Mouse (Mus musculus) hindbrain, embryonic 12.5 days (tissue): ENCODE data around the gene Tnfsf14. TPM values are rescaled to one million over a fixed set of nuclear protein-coding genes. Genes with fewer than 3 reads are reported as not detected.
A peak's percentile ranks its signal among the peaks of the same experiment; 100 is the strongest.

Source experiments
- ATAC-seq: fragments of 200-750 bp; cut with Nextera tagmentation; 2 replicates; pipeline ENCODE4 v1.8.0; 2017; ENCODE audit warnings: moderate TSS enrichment; ENCODE audit not compliant: low FRiP score
- H3K27ac ChIP-seq: fragments of 300-500 bp; sonication (generic); 2 replicates; pipeline ENCODE4 v1.5.1; 2016; ENCODE audit warnings: mild to moderate bottlenecking
- H3K27me3 ChIP-seq: fragments of 300-500 bp; sonication (generic); 2 replicates; pipeline ENCODE4 v1.6.1; 2016; ENCODE audit warnings: mild to moderate bottlenecking
- H3K36me3 ChIP-seq: fragments of 300-500 bp; sonication (generic); 2 replicates; pipeline ENCODE4 v1.6.1; 2016; ENCODE audit warnings: mild to moderate bottlenecking
- H3K4me1 ChIP-seq: fragments of 300-500 bp; sonication (generic); 2 replicates; pipeline ENCODE4 v1.6.1; 2016
- H3K4me2 ChIP-seq: fragments of 300-500 bp; sonication (generic); replicated peaks from 2 replicates; pipeline ENCODE4 v1.6.1; 2016; ENCODE audit warnings: mild to moderate bottlenecking
- H3K4me3 ChIP-seq: fragments of 300-500 bp; sonication (generic); 2 replicates; pipeline ENCODE4 v1.5.1; 2016; ENCODE audit warnings: mild to moderate bottlenecking
- H3K9ac ChIP-seq: fragments of 300-500 bp; sonication (generic); 2 replicates; pipeline ENCODE4 v1.6.1; 2016; ENCODE audit warnings: mild to moderate bottlenecking, moderate library complexity
- H3K9me3 ChIP-seq: fragments of 300-500 bp; sonication (generic); replicated peaks from 2 replicates; pipeline ENCODE4 v1.6.1; 2016; ENCODE audit warnings: mild to moderate bottlenecking
- WGBS: fragments of 180-500 bp; shearing (Covaris S2); methylation state at CpG from one replicate; pipeline ENCODE4 v1.1.7; 2016; 5-methylcytosine and 5-hydroxymethylcytosine counted together
- polyA plus RNA-seq: library from polyadenylated mRNA; unstranded; fragments of >200 nt; fragmentation: Nextera tagmentation; extraction: Ambion mirVana; gene quantifications from 2 replicates; pipeline ENCODE4 v1.2.1, GENCODE M21; 2016

Gene Tnfsf14
- polyA plus RNA-seq, 1 experiment from 2014 or later: not detected

- Histone ChIP-seq H3K4me2 (no peak overlapping the region), H3K27ac (no peak overlapping the region), H3K36me3 (no peaks in the 10 kb centered on the region), H3K9me3 (no peaks in the 10 kb centered on the region), H3K4me3 (no peak overlapping the region), H3K27me3 (no peaks in the 10 kb centered on the region), H3K9ac (no peak overlapping the region), H3K4me1 (no peaks in the 10 kb centered on the region)
- WGBS: 83% methylated on average over 8 of the region's 8 CpGs
- no peak for ATAC-seq
Measured at GRCm38 (mm10) chr17:57195326-57196010, 1.5 kb upstream of the Tnfsf14 start.

- no peak overlapping the region for H3K4me3 ChIP-seq
- no peaks in the 10 kb centered on the region for H3K4me1 ChIP-seq
- H3K36me3 ChIP-seq: no peaks in the 10 kb centered on the region
- no peak for ATAC-seq
- no peak overlapping the region for H3K4me2 ChIP-seq
- WGBS: 74% methylated on average over 3 of the region's 3 CpGs
- H3K27me3 ChIP-seq: no peaks in the 10 kb centered on the region
- H3K9ac ChIP-seq: no peak overlapping the region
- no peak overlapping the region for H3K27ac ChIP-seq
- H3K9me3 ChIP-seq: no peaks in the 10 kb centered on the region
Measured at GRCm38 (mm10) chr17:57194771-57195170, 794 bp upstream of the Tnfsf14 start.

DNA sequence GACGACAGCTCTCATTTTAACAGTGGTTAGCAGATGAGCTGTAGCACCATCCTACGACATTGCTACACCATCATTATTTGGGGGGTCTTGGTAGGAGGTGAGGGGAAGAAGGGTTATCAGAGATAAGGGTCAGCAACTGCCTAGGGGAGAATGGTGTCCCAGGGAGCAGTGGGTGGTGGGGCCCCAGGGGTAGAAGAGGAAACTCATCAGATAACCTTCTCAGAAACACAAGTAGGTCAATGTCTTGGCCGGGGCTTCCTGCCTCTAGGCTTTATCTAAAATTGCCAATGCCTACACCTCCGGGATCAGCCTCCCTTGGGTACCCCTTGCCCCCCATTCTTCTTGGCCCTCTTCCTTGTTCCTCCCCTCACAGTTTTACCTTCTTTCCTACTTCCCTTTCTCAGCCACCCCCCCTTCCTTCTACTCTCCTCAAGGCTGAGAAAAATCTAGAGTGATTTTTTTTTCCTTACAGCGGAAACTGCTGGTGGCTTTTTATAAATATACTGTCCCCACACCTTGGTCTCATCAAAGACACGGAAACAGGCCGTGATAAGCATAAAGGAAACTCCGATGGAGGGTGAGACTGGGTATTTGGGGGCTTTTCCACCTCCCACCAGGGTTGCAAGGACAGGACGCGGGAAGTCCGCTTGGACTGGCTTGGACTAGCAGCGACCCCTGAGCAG is 5.3 kb downstream of the Tnfsf14 start:
- Histone ChIP-seq H3K4me2 (no peak overlapping the region), H3K9me3 (no peaks in the 10 kb centered on the region), H3K27me3 (no peaks in the 10 kb centered on the region), H3K4me3 (no peak overlapping the region), H3K36me3 (no peaks in the 10 kb centered on the region), H3K9ac (no peak overlapping the region), H3K4me1 (no peaks in the 10 kb centered on the region), H3K27ac (no peak overlapping the region)
- 86% methylated on average over 12 of the region's 12 CpGs for WGBS
- no peak for ATAC-seq

GRCm38 (mm10) chr17:57185641-57186040 is 8.3 kb downstream of the Tnfsf14 start:
- 80% methylated on average over 2 of the region's 2 CpGs for WGBS

GRCm38 (mm10) chr17:57182871-57183270 is 11.1 kb downstream of the Tnfsf14 start:
- Histone ChIP-seq H3K9me3 (no peaks in the 10 kb centered on the region), H3K4me2 (no peak overlapping the region), H3K9ac (no peak overlapping the region), H3K4me1 (no peaks in the 10 kb centered on the region), H3K27ac (no peak overlapping the region), H3K4me3 (no peak overlapping the region), H3K27me3 (no peaks in the 10 kb centered on the region), H3K36me3 (no peaks in the 10 kb centered on the region)
- 72% methylated on average over 3 of the region's 3 CpGs for WGBS
- ATAC-seq: no peak

More at GRCm38 (mm10) chr17:57185641-57186040, 8.3 kb downstream of the Tnfsf14 start:
- Histone ChIP-seq H3K9ac (no peak overlapping the region), H3K27ac (no peak overlapping the region), H3K36me3 (no peaks in the 10 kb centered on the region), H3K4me2 (no peak overlapping the region), H3K4me1 (no peaks in the 10 kb centered on the region), H3K4me3 (no peak overlapping the region), H3K9me3 (no peaks in the 10 kb centered on the region), H3K27me3 (no peaks in the 10 kb centered on the region)
- no peak for ATAC-seq

- Histone ChIP-seq H3K36me3 (no peaks in the 10 kb centered on the region), H3K4me3 (no peak overlapping the region), H3K9ac (no peak overlapping the region), H3K27me3 (no peaks in the 10 kb centered on the region), H3K9me3 (no peaks in the 10 kb centered on the region), H3K27ac (no peak overlapping the region), H3K4me1 (no peaks in the 10 kb centered on the region), H3K4me2 (no peak overlapping the region)
- no peak for ATAC-seq
- 32% methylated on average over 8 of the region's 8 CpGs for WGBS
Measured at GRCm38 (mm10) chr17:57180363-57180762, 13.6 kb downstream of the Tnfsf14 start.

- no peaks in the 10 kb centered on the region for H3K27me3 ChIP-seq
- H3K9me3 ChIP-seq: no peaks in the 10 kb centered on the region
- no peak overlapping the region for H3K9ac ChIP-seq
- no peak overlapping the region for H3K27ac ChIP-seq
- no peak for ATAC-seq
- H3K4me2 ChIP-seq: no peak overlapping the region
- 79% methylated on average over 4 of the region's 4 CpGs for WGBS
- no peak overlapping the region for H3K4me3 ChIP-seq
- H3K36me3 ChIP-seq: no peaks in the 10 kb centered on the region
- no peaks in the 10 kb centered on the region for H3K4me1 ChIP-seq
Measured at GRCm38 (mm10) chr17:57173351-57173750, 20.6 kb downstream of the Tnfsf14 start.

- Histone ChIP-seq H3K4me2 (no peak overlapping the region), H3K9ac (no peak overlapping the region), H3K27ac (no peak overlapping the region), H3K4me1 (no peaks in the 10 kb centered on the region), H3K4me3 (no peak overlapping the region), H3K9me3 (no peaks in the 10 kb centered on the region), H3K36me3 (no peaks in the 10 kb centered on the region), H3K27me3 (no peaks in the 10 kb centered on the region)
- WGBS: 76% methylated on average over 5 of the region's 5 CpGs
- no peak for ATAC-seq
Measured at GRCm38 (mm10) chr17:57172378-57172777, 21.6 kb downstream of the Tnfsf14 start.

GRCm38 (mm10) chr17:57170616-57171260 is 23.2 kb downstream of the Tnfsf14 start:
- H3K27ac ChIP-seq: no peak overlapping the region
- H3K27me3 ChIP-seq: peaks cover 3% of the 10 kb centered on the region; the same call in 1 of the 2 replicates
- H3K9me3 ChIP-seq: no peaks in the 10 kb centered on the region
- H3K4me2 ChIP-seq: no peak overlapping the region
- no peaks in the 10 kb centered on the region for H3K4me1 ChIP-seq
- no peak for ATAC-seq
- H3K36me3 ChIP-seq: no peaks in the 10 kb centered on the region
- no peak overlapping the region for H3K4me3 ChIP-seq
- WGBS: 60% methylated on average over 5 of the region's 5 CpGs
- H3K9ac ChIP-seq: no peak overlapping the region

GRCm38 (mm10) chr17:57166800-57167791 is 26.9 kb downstream of the Tnfsf14 start:
- H3K36me3 ChIP-seq: no peaks in the 10 kb centered on the region
- no peak overlapping the region for H3K27ac ChIP-seq
- H3K4me3 ChIP-seq: no peak overlapping the region
- H3K9me3 ChIP-seq: no peaks in the 10 kb centered on the region
- H3K9ac ChIP-seq: no peak overlapping the region
- ATAC-seq: peak; percentile 83
- peak overlapping the region; percentile 32 for H3K4me2 ChIP-seq
- 10% methylated on average over 10 of the region's 11 CpGs for WGBS
- no peaks in the 10 kb centered on the region for H3K4me1 ChIP-seq
- H3K27me3 ChIP-seq: peaks cover 3% of the 10 kb centered on the region; the same call in 1 of the 2 replicates

DNA sequence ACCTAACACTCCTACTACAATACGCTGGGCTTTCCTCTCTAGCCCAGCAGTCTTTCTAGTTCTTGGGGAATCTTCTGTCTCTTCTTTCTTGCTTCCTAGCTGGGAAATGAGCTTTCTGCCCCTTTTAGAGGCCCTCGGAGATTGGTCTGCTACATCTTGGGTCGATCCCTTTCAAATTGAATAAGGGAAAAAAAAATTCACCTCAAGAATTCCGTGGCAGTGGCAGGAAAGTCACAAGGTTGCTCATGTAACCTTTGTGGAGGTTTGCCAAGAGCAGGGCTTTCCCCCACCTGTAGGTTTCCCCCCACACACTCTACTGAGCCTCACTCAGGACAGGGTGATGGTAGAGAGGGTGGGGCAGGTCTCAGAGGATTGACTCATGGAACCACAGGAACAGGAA is 40.2 kb downstream of the Tnfsf14 start:
- Histone ChIP-seq H3K36me3 (no peaks in the 10 kb centered on the region), H3K4me2 (no peak overlapping the region), H3K4me1 (peaks cover 8% of the 10 kb centered on the region), H3K4me3 (no peak overlapping the region), H3K27me3 (peaks cover 23% of the 10 kb centered on the region), H3K9me3 (no peaks in the 10 kb centered on the region), H3K9ac (no peak overlapping the region), H3K27ac (no peak overlapping the region)
- ATAC-seq: no peak
- WGBS: 87% methylated on average over 4 of the region's 4 CpGs

- no peaks in the 10 kb centered on the region for H3K36me3 ChIP-seq
- H3K4me2 ChIP-seq: no peak overlapping the region
- 78% methylated on average over 6 of the region's 6 CpGs for WGBS
- no peak overlapping the region for H3K4me3 ChIP-seq
- no peaks in the 10 kb centered on the region for H3K9me3 ChIP-seq
- peaks cover 31% of the 10 kb centered on the region for H3K27me3 ChIP-seq
- peaks cover 9% of the 10 kb centered on the region for H3K4me1 ChIP-seq
- no peak overlapping the region for H3K9ac ChIP-seq
- H3K27ac ChIP-seq: no peak overlapping the region
- no peak for ATAC-seq
Measured at GRCm38 (mm10) chr17:57153006-57153405, 41.0 kb downstream of the Tnfsf14 start.
